ENCODE assay signal across 17 mouse cellular contexts in the genomic region with DNA sequence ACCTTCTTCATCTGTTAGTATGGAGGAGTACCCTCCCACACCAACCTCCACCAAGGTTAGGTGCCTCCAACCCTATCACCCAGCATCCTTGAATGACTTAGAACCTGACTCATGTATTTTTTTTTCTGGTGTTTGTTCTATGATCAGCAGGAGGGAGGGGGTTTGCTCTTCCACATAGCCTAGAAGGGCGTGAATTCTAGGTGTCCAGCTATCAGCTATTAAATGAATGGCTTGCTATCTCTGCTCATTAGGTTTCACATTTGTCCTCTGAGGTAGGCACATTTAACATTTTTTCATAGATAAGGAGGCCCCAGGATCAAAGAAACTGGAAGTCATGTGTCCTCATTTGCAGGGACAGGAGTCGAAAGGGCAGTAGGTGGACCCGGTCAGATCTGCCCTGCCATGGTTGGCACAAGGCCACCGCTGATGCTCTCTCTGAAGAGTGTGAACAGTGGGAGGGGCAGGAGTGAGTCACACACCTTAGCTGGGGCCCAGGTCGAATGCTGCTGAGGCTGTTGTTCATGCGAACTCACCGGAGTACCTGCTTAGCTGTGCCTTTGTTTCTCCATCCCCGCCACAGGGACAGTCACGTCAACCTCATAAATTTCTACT.
DNase-seq lines count a peak whose midpoint lies in the region; ATAC-seq lines count a peak whose summit lies in the region.
"Had no signal": no experiment of that assay in that cellular context is flagged by ENCODE, and none has a peak within 500 bp of the region (broad histone marks: within the 10 kb centered on the region; RNA-seq: fewer than 3 reads in every experiment).

No protein-coding gene starts in this region.

- DNase-seq in kidney, postnatal 10 days = peak; percentile 43
- DNase-seq in kidney, postnatal 14 days = no peak
- peak; percentile 74 for DNase-seq in adrenal gland, adult 2 months
- DNase-seq in intestine, embryonic 14.5 days (ENCODE audit: low spot score) = peak; percentile 65
- no peak for DNase-seq in forebrain, embryonic 11.5 days (ENCODE audit: low spot score)
- no peak for DNase-seq in B cell, adult 2 months
- DNase-seq: gastrocnemius, postnatal 14 days; heart, postnatal 36 days; right cerebral cortex, postnatal 14 days; thymus, adult 2 months had no signal

- H3K9me3 ChIP-seq in intestine, embryonic 14.5 days (ENCODE audit: control insufficient read depth, low read length) = no peaks in the 10 kb centered on the region
- H3K9me3 ChIP-seq in stomach, embryonic 15.5 days = no peaks in the 10 kb centered on the region
- H3K9me3 ChIP-seq in forebrain, embryonic 11.5 days (ENCODE audit: control insufficient read depth, low read length) = no peaks in the 10 kb centered on the region
- H3K9me3 ChIP-seq: embryonic facial prominence, embryonic 10.5 days; heart, embryonic 10.5 days; limb, embryonic 15.5 days; lung, embryonic 15.5 days; neural tube, embryonic 12.5 days had no signal

- H3K27me3 ChIP-seq in intestine, embryonic 14.5 days (replicated peaks; ENCODE audit: control insufficient read depth, insufficient read depth, low read length) = no peaks in the 10 kb centered on the region
- no peaks in the 10 kb centered on the region for H3K27me3 ChIP-seq in stomach, embryonic 15.5 days (replicated peaks)
- no peaks in the 10 kb centered on the region for H3K27me3 ChIP-seq in forebrain, embryonic 11.5 days (ENCODE audit: control insufficient read depth, insufficient read depth, low read length)
- H3K27me3 ChIP-seq: lung, embryonic 15.5 days; neural tube, embryonic 12.5 days had no signal

- 67% methylated on average over 9 of the region's 9 CpGs for WGBS in intestine, embryonic 14.5 days
- 60% methylated on average over 9 of the region's 9 CpGs for whole genome bisulfite sequencing in stomach, embryonic 15.5 days
- WGBS in forebrain, embryonic 11.5 days = 88% methylated on average over 9 of the region's 9 CpGs

- no peak overlapping the region for H3K9ac ChIP-seq in intestine, embryonic 14.5 days (ENCODE audit: low read length)
- H3K9ac ChIP-seq in stomach, embryonic 15.5 days = no peak overlapping the region
- H3K9ac ChIP-seq in forebrain, embryonic 11.5 days (ENCODE audit: low read length) = no peak overlapping the region
- H3K9ac ChIP-seq: limb, embryonic 15.5 days; lung, embryonic 15.5 days; neural tube, embryonic 12.5 days had no signal

- ATAC-seq in intestine, embryonic 14.5 days (replicated peaks; ENCODE audit: low FRiP score, low TSS enrichment, low read depth) = peak; percentile 89
- ATAC-seq in stomach, embryonic 15.5 days (ENCODE audit: insufficient read depth, low FRiP score, low read depth) = peak; percentile 81
- ATAC-seq in forebrain, embryonic 11.5 days (replicated peaks; ENCODE audit: low FRiP score) = no peak

- no peak overlapping the region for H3K4me3 ChIP-seq in intestine, embryonic 14.5 days (ENCODE audit: low read depth, low read length)
- H3K4me3 ChIP-seq in stomach, embryonic 15.5 days (replicated peaks) = no peak overlapping the region
- H3K4me3 ChIP-seq in forebrain, embryonic 11.5 days (ENCODE audit: low read depth, low read length) = no peak overlapping the region
- H3K4me3 ChIP-seq: embryonic facial prominence, embryonic 10.5 days; erythroblast, embryonic 14.5 days; heart, embryonic 10.5 days; limb, embryonic 15.5 days; lung, embryonic 15.5 days; neural tube, embryonic 12.5 days had no signal

- 0 out of 2 replicates have a peak, but pooled peaks cover 7% of the 10 kb centered on the region for H3K4me1 ChIP-seq in intestine, embryonic 14.5 days (replicated peaks; ENCODE audit: control insufficient read depth, insufficient read depth, low read length)
- H3K4me1 ChIP-seq in stomach, embryonic 15.5 days = no peaks in the 10 kb centered on the region
- H3K4me1 ChIP-seq in forebrain, embryonic 11.5 days (replicated peaks; ENCODE audit: control insufficient read depth, insufficient read depth, low read length) = no peaks in the 10 kb centered on the region
- H3K4me1 ChIP-seq: neural tube, embryonic 12.5 days had no signal

- H3K27ac ChIP-seq in intestine, embryonic 14.5 days (ENCODE audit: low read depth) = no peak overlapping the region
- no peak overlapping the region for H3K27ac ChIP-seq in stomach, embryonic 15.5 days
- no peak overlapping the region for H3K27ac ChIP-seq in forebrain, embryonic 11.5 days (ENCODE audit: low read depth, low read length)
- H3K27ac ChIP-seq: embryonic facial prominence, embryonic 10.5 days; heart, embryonic 10.5 days; limb, embryonic 15.5 days; lung, embryonic 15.5 days; neural tube, embryonic 12.5 days had no signal

- H3K4me2 ChIP-seq in intestine, embryonic 14.5 days (ENCODE audit: low read length) = no peak overlapping the region
- H3K4me2 ChIP-seq in stomach, embryonic 15.5 days = no peak overlapping the region
- no peak overlapping the region for H3K4me2 ChIP-seq in forebrain, embryonic 11.5 days (ENCODE audit: low read depth, low read length, severe bottlenecking)
- H3K4me2 ChIP-seq: limb, embryonic 15.5 days; lung, embryonic 15.5 days; neural tube, embryonic 12.5 days had no signal

- H3K36me3 ChIP-seq in intestine, embryonic 14.5 days (ENCODE audit: control insufficient read depth, insufficient read depth, low read length) = no peaks in the 10 kb centered on the region
- no peaks in the 10 kb centered on the region for H3K36me3 ChIP-seq in stomach, embryonic 15.5 days
- H3K36me3 ChIP-seq in forebrain, embryonic 11.5 days (ENCODE audit: control insufficient read depth, insufficient read depth, low read length) = no peaks in the 10 kb centered on the region
- H3K36me3 ChIP-seq: embryonic facial prominence, embryonic 10.5 days; heart, embryonic 10.5 days; limb, embryonic 15.5 days; lung, embryonic 15.5 days; neural tube, embryonic 12.5 days had no signal

Comparison
In these comparisons a context has a peak if more than half of its experiments do, and no peak if none do; other contexts are left out.
1. DNase-seq: peak in kidney, postnatal 10 days (single experiment), adrenal gland, adult 2 months (single experiment) and intestine, embryonic 14.5 days (single experiment); none in kidney, postnatal 14 days (single experiment), forebrain, embryonic 11.5 days (single experiment) and B cell, adult 2 months (0 of 2).